Mouse (Mus musculus) stomach, embryonic 15.5 days (tissue): Measurements from ENCODE around the gene Myo18b. TPM values are rescaled to one million over a fixed set of nuclear protein-coding genes. Genes with fewer than 3 reads are reported as not detected.

Experiments used
- ATAC-seq: fragments of 200-750 bp; cut with Nextera tagmentation; 2 replicates; pipeline ENCODE4 v1.8.0; 2017; ENCODE audit warnings: low read depth, moderate number of reproducible peaks, moderate TSS enrichment; ENCODE audit not compliant: insufficient read depth, low FRiP score
- H3K27ac ChIP-seq: fragments of 300-500 bp; sonication (generic); 2 replicates; pipeline ENCODE4 v1.5.1; 2015; ENCODE audit warnings: mild to moderate bottlenecking, inconsistent platforms
- H3K27me3 ChIP-seq: fragments of 300-500 bp; sonication (generic); replicated peaks from 2 replicates; pipeline ENCODE4 v1.6.1; 2015; ENCODE audit warnings: inconsistent platforms
- H3K36me3 ChIP-seq: fragments of 300-500 bp; sonication (generic); 2 replicates; pipeline ENCODE4 v1.6.1; 2015; ENCODE audit warnings: inconsistent platforms
- H3K4me1 ChIP-seq: fragments of 300-500 bp; sonication (generic); 2 replicates; pipeline ENCODE4 v1.6.1; 2015; ENCODE audit warnings: inconsistent platforms
- H3K4me2 ChIP-seq: fragments of 300-500 bp; sonication (generic); 2 replicates; pipeline ENCODE4 v1.6.1; 2015; ENCODE audit warnings: mild to moderate bottlenecking, inconsistent platforms
- H3K4me3 ChIP-seq: fragments of 300-500 bp; sonication (generic); replicated peaks from 2 replicates; pipeline ENCODE4 v1.5.1; 2015; ENCODE audit warnings: inconsistent platforms
- H3K9ac ChIP-seq: fragments of 300-500 bp; sonication (generic); 2 replicates; pipeline ENCODE4 v1.6.1; 2015; ENCODE audit warnings: inconsistent platforms
- H3K9me3 ChIP-seq: fragments of 300-500 bp; sonication (generic); 2 replicates; pipeline ENCODE4 v1.6.1; 2016; ENCODE audit warnings: inconsistent platforms
- WGBS: fragments of 180-500 bp; shearing (Covaris S2); methylation state at CpG from one replicate; pipeline ENCODE4 v1.1.7; 2015; 5-methylcytosine and 5-hydroxymethylcytosine counted together
- polyA plus RNA-seq: library from polyadenylated mRNA; unstranded; fragments of >200 nt; fragmentation: Nextera tagmentation; extraction: Ambion mirVana; gene quantifications from 2 replicates; pipeline ENCODE4 v1.2.1, GENCODE M21; 2015

Myo18b gene
- 0.50 and 0.51 TPM in 2 replicates for polyA plus RNA-seq

- Histone ChIP-seq H3K4me2 (no peak within 1 kb of the TSS), H3K4me1 (no peaks in the 10 kb centered on the region), H3K9me3 (no peaks in the 10 kb centered on the region), H3K27ac (no peak within 1 kb of the TSS), H3K4me3 (no peak within 1 kb of the TSS), H3K36me3 (no peaks in the 10 kb centered on the region), H3K27me3 (no peaks in the 10 kb centered on the region), H3K9ac (no peak within 1 kb of the TSS)
- ATAC-seq: no peak
- 72% methylated on average over 17 of the region's 17 CpGs for WGBS
These were observed at the start of gene Myo18b for GRCm38 (mm10) chr5:112895674-112896654. Myo18b (minus strand) TSS chr5:112896362.

- Histone ChIP-seq H3K27me3 (no peaks in the 10 kb centered on the region), H3K36me3 (no peaks in the 10 kb centered on the region), H3K9me3 (no peaks in the 10 kb centered on the region), H3K4me3 (no peak overlapping the region), H3K27ac (no peak overlapping the region), H3K4me2 (no peak overlapping the region), H3K9ac (no peak overlapping the region), H3K4me1 (no peaks in the 10 kb centered on the region)
- no peak for ATAC-seq
- 58% methylated on average over 7 of the region's 7 CpGs for WGBS
These were observed 49.8 kb upstream of the Myo18b start for GRCm38 (mm10) chr5:112945925-112946324.

GRCm38 (mm10) chr5:112942244-112942643 lies 46.1 kb upstream of the Myo18b start:
- ATAC-seq: no peak
- Histone ChIP-seq H3K9me3 (no peaks in the 10 kb centered on the region), H3K4me1 (no peaks in the 10 kb centered on the region), H3K27me3 (no peaks in the 10 kb centered on the region), H3K27ac (no peak overlapping the region), H3K36me3 (no peaks in the 10 kb centered on the region), H3K4me2 (no peak overlapping the region), H3K4me3 (no peak overlapping the region), H3K9ac (no peak overlapping the region)
- WGBS: 71% methylated on average over 7 of the region's 7 CpGs

- no peaks in the 10 kb centered on the region for H3K36me3 ChIP-seq
- no peak overlapping the region for H3K4me2 ChIP-seq
- no peaks in the 10 kb centered on the region for H3K9me3 ChIP-seq
- no peak for ATAC-seq
- WGBS: 94% methylated on average over 12 of the region's 12 CpGs
- no peak overlapping the region for H3K4me3 ChIP-seq
- H3K9ac ChIP-seq: no peak overlapping the region
- no peaks in the 10 kb centered on the region for H3K27me3 ChIP-seq
- no peak overlapping the region for H3K27ac ChIP-seq
- no peaks in the 10 kb centered on the region for H3K4me1 ChIP-seq
These were observed 44.8 kb upstream of the Myo18b start for GRCm38 (mm10) chr5:112941001-112941400.

GRCm38 (mm10) chr5:112936632-112937031 lies 40.5 kb upstream of the Myo18b start:
- Histone ChIP-seq H3K4me1 (0 out of 2 replicates have a peak, but pooled peaks cover 4% of the 10 kb centered on the region), H3K36me3 (no peaks in the 10 kb centered on the region), H3K9me3 (no peaks in the 10 kb centered on the region), H3K27ac (no peak overlapping the region), H3K9ac (no peak overlapping the region), H3K4me2 (no peak overlapping the region), H3K27me3 (no peaks in the 10 kb centered on the region), H3K4me3 (no peak overlapping the region)
- WGBS: 84% methylated on average over 10 of the region's 10 CpGs
- ATAC-seq: no peak

- Histone ChIP-seq H3K4me1 (0 out of 2 replicates have a peak, but pooled peaks cover 4% of the 10 kb centered on the region), H3K27ac (no peak overlapping the region)
These were observed 39.3 kb upstream of the Myo18b start for GRCm38 (mm10) chr5:112935436-112935835.

GRCm38 (mm10) chr5:112932878-112933567 lies 36.9 kb upstream of the Myo18b start:
- Histone ChIP-seq H3K4me1 (peaks cover 7% of the 10 kb centered on the region; the same call in 1 of the 2 replicates), H3K27ac (no peak overlapping the region), H3K9me3 (no peaks in the 10 kb centered on the region), H3K36me3 (no peaks in the 10 kb centered on the region), H3K4me2 (no peak overlapping the region), H3K4me3 (no peak overlapping the region), H3K27me3 (no peaks in the 10 kb centered on the region), H3K9ac (no peak overlapping the region)
- WGBS: 78% methylated on average over 11 of the region's 11 CpGs
- ATAC-seq: no peak

More at GRCm38 (mm10) chr5:112935436-112935835, 39.3 kb upstream of the Myo18b start:
- ATAC-seq: no peak
- Histone ChIP-seq H3K9me3 (no peaks in the 10 kb centered on the region), H3K36me3 (no peaks in the 10 kb centered on the region), H3K4me3 (no peak overlapping the region), H3K9ac (no peak overlapping the region), H3K4me2 (no peak overlapping the region), H3K27me3 (no peaks in the 10 kb centered on the region)
- 85% methylated on average over 8 of the region's 8 CpGs for WGBS

- ATAC-seq: no peak
- Histone ChIP-seq H3K27ac (no peak overlapping the region), H3K9me3 (no peaks in the 10 kb centered on the region), H3K4me1 (peaks cover 7% of the 10 kb centered on the region; the same call in 1 of the 2 replicates), H3K27me3 (no peaks in the 10 kb centered on the region), H3K4me2 (no peak overlapping the region), H3K36me3 (no peaks in the 10 kb centered on the region), H3K4me3 (no peak overlapping the region), H3K9ac (no peak overlapping the region)
- 86% methylated on average over 5 of the region's 5 CpGs for WGBS
These were observed 35.7 kb upstream of the Myo18b start for GRCm38 (mm10) chr5:112931901-112932300.

GRCm38 (mm10) chr5:112928201-112928881 lies 32.2 kb upstream of the Myo18b start:
- peak overlapping the region; percentile 59 for H3K27ac ChIP-seq
- no peaks in the 10 kb centered on the region for H3K27me3 ChIP-seq
- ATAC-seq: peak; percentile 42; the same call in 1 of the 2 replicates
- H3K9ac ChIP-seq: no peak overlapping the region
- H3K9me3 ChIP-seq: no peaks in the 10 kb centered on the region
- no peak overlapping the region for H3K4me3 ChIP-seq
- H3K4me1 ChIP-seq: peaks cover 3% of the 10 kb centered on the region; the same call in 1 of the 2 replicates
- H3K36me3 ChIP-seq: no peaks in the 10 kb centered on the region
- H3K4me2 ChIP-seq: no peak overlapping the region; the same call in 1 of the 2 replicates
- 29% methylated on average over 10 of the region's 10 CpGs for WGBS

GRCm38 (mm10) chr5:112925422-112925821 lies 29.3 kb upstream of the Myo18b start:
- ATAC-seq: no peak
- Histone ChIP-seq H3K27me3 (no peaks in the 10 kb centered on the region), H3K36me3 (no peaks in the 10 kb centered on the region), H3K9ac (no peak overlapping the region), H3K4me1 (peaks cover 3% of the 10 kb centered on the region; the same call in 1 of the 2 replicates), H3K4me3 (no peak overlapping the region), H3K4me2 (no peak overlapping the region), H3K27ac (no peak overlapping the region), H3K9me3 (no peaks in the 10 kb centered on the region)
- 91% methylated on average over 5 of the region's 5 CpGs for WGBS

- no peak overlapping the region for H3K9ac ChIP-seq
- no peaks in the 10 kb centered on the region for H3K9me3 ChIP-seq
- H3K27me3 ChIP-seq: no peaks in the 10 kb centered on the region
- no peaks in the 10 kb centered on the region for H3K36me3 ChIP-seq
- 80% methylated on average over 8 of the region's 8 CpGs for WGBS
- peaks cover 3% of the 10 kb centered on the region; the same call in 1 of the 2 replicates for H3K4me1 ChIP-seq
- no peak overlapping the region for H3K4me3 ChIP-seq
- ATAC-seq: no peak
- no peak overlapping the region for H3K27ac ChIP-seq
- no peak overlapping the region for H3K4me2 ChIP-seq
These were observed 28.6 kb upstream of the Myo18b start for GRCm38 (mm10) chr5:112924806-112925205.
